Mouse (Mus musculus) Patski (cell line): ENCODE results near the gene Card9. TPM values are rescaled to one million over a fixed set of nuclear protein-coding genes. Genes with fewer than 3 reads are reported as not detected.

Experiments used
- ATAC-seq: fragments of 100-300 bp; one replicate; pipeline ENCODE4 v1.8.0; 2021
- CTCF ChIA-PET: fragments of 350-600 bp; sonication (Branson Sonifier 250); formaldehyde crosslinking; loops from one replicate; lab custom pipeline; 2022; ENCODE audit warnings: inconsistent platforms; lab: Charles Lee
- POLR2A ChIA-PET: fragments of 350-600 bp; sonication (Branson Sonifier 250); formaldehyde crosslinking; loops from one replicate; lab custom pipeline; 2022; ENCODE audit warnings: antibody characterized with exemption, inconsistent platforms; lab: Charles Lee
- DNase-seq: peaks from one replicate; pipeline ENCODE4 v3.0.0-alpha.2; 2011; ENCODE audit warnings: low read depth, low spot score
- H3K27me3 ChIP-seq: fragments of 371-371 bp; one replicate; pipeline ENCODE4 v1.5.1; 2021
- CTCF ChIP-seq: fragments of 100-300 bp; IDR thresholded peaks from one replicate; pipeline ENCODE4 v1.5.1; 2021
- in situ Hi-C: fragments of 300-500 bp; cut with MboI; formaldehyde crosslinking; loops from 3 replicates; pipeline ENCODE4 v1.11.1; 2018; ENCODE audit warnings: low pct_unique_long_range_greater_than_20kb, mixed read lengths
- polyA plus RNA-seq: library from polyadenylated mRNA; unstranded; gene quantifications from one replicate; pipeline ENCODE4 v1.2.3, GENCODE M21; 2021

The Card9 gene
- polyA plus RNA-seq, 1 experiment from 2014 or later: 0.50 TPM

GRCm38 (mm10) chr2:26352291-26352910 is 8.3 kb downstream of the Card9 start:
- CTCF ChIA-PET: interaction anchor here (0.9 to 1.6 kb wide), 3 partner anchors 13 to 34 kb away, joined by 3 to 7 read pairs (median 4); no protein-coding TSS in a partner anchor
- POLR2A ChIA-PET: interaction anchor here (0.5 to 1.8 kb wide), 5 partner anchors 20 to 1129 kb away, joined by 3 to 14 read pairs (median 6); no protein-coding TSS in a partner anchor
- in situ Hi-C loops: no loop called here
- peak; percentile 12 for ATAC-seq
- TF ChIP-seq CTCF: no peak
- no peak for DNase-seq
- H3K27me3 ChIP-seq: no peaks in the 10 kb centered on the region

DNA sequence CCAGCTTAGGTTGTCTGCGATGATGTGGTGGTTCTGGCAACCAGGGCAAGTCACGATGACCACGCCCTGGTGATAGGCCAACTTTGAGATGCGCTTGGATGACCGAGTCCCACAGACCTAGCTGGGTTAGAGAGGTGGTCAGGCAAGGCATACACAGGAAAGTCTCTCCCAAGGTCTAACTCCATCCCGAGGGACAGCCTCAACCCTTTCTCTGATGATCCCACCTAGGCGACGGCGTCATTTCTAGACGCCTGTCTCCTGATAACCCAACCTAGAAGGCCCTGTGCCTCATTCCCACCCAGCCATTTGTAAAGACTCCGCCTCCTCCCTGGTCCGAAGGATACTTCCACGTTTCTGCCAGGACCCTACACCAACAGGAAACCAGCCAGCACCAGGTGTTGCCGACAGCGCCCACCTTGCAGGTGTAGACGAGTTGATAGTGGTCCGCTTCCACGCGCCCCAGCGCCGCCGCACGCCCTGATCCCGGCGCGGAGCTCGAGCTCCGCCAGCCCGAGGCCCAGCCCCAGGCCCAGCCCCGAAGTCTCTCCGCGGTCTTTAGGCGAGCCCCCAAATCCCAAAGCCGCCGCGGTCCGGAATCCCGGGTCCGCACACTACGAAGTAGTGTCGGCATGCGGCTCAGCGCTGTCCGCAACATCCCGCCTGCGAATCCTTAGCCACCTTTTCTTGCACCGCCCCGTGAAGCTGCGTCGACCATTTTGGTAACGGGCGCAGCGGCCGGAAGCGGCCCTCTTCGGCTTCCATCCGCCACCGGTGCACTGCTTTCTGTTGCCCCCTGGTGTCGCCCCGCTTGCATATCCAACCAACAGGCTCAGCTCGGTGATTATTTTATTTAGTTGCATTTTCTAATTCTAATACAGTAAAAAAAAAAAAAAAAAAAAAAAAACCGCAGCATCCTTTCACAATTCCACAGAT is 9.1 kb downstream of the Card9 start, which contains the start of gene Dnlz:
Gene Dnlz, minus strand, starts transcription at position 753 of the 933 bp plus-strand sequence.
- POLR2A ChIA-PET: interaction anchor here (0.5 to 1.8 kb wide), 9 partner anchors 20 to 1128 kb away, joined by 3 to 14 read pairs (median 3); partner anchors contain the start of gene Snapc4
- in situ Hi-C loops: no loop called here
- no peaks in the 10 kb centered on the region for H3K27me3 ChIP-seq
- TF ChIP-seq CTCF: no peak
- ATAC-seq (peak; percentile 41), DNase-seq (peak; percentile 37)
- CTCF ChIA-PET: interaction anchor here (0.7 to 1.6 kb wide), 4 partner anchors 14 to 52 kb away, joined by 3 to 7 read pairs (median 4); no protein-coding TSS in a partner anchor

DNA sequence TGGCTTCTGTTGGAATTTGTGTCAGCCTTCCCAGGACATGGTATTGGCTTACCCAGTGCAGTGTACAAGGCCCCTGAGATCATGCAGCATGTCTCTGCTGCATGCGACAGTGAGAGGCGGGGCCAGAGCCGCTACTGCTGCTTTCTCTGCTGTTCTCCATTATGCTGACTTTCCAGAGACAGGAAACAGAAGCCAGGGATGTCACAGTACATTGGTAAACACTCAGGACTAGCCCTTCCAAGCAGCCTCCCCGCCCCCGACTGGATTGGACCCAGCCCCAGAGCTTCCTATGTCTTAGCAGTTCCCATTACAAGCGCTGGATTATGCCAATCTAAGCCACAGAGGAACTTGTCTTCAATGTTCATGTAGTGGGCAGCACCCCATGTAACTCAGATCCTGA is 12.5 kb downstream of the Card9 start:
- DNase-seq (no peak), ATAC-seq (no peak)
- no peak for TF ChIP-seq CTCF
- in situ Hi-C loops: no loop called here
- POLR2A ChIA-PET: no interaction called here
- no peaks in the 10 kb centered on the region for H3K27me3 ChIP-seq
- CTCF ChIA-PET: no interaction called here

- ChIA-PET POLR2A (no interaction called here), CTCF (interaction anchor here (3.7 to 4.1 kb wide), 2 partner anchors 12 to 17 kb away, joined by 14 to 22 read pairs; no protein-coding TSS in a partner anchor)
- no peaks in the 10 kb centered on the region for H3K27me3 ChIP-seq
- in situ Hi-C loops: no loop called here
- no peak for TF ChIP-seq CTCF
- no peak for DNase-seq
- ATAC-seq: no peak
These were observed 17.9 kb downstream of the Card9 start for GRCm38 (mm10) chr2:26342609-26343490.

GRCm38 (mm10) chr2:26342044-26342443 is 18.7 kb downstream of the Card9 start:
- CTCF ChIA-PET: interaction anchor here (0.9 to 4.1 kb wide), 3 partner anchors 11 to 220 kb away, joined by 3 to 22 read pairs (median 14); no protein-coding TSS in a partner anchor

DNA sequence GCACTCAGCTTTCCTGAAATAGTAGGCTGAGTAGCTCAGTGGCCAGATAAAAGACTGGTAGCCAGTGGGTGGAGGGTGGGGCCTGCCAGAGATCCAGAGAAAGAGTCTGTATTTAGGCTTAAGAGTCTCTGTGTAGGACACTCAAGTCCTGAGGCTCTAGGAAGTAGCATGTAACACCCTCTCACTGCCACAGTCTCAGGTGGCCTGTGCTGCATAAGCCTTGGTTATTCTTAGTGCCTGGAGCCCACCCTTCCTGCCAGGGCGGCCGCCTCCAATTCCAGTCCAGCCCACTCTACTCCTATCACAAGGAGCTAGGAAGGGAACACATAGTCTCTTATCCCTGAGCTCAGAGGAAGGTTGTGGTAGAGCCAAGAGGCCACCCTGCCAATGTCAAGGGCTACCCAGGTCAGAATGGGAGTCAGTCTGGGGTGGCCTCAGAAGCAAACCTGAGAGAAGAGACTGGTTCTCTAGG is 19.2 kb downstream of the Card9 start:
- no peaks in the 10 kb centered on the region for H3K27me3 ChIP-seq
- in situ Hi-C loops: no loop called here
- no peak for DNase-seq
- no peak for TF ChIP-seq CTCF
- ATAC-seq: no peak
- CTCF ChIA-PET: interaction anchor here (0.9 to 4.1 kb wide), 3 partner anchors 11 to 220 kb away, joined by 3 to 22 read pairs (median 14); no protein-coding TSS in a partner anchor
- POLR2A ChIA-PET: interaction anchor here (1.0 kb wide), 1 partner anchor 45 kb away, joined by 3 read pairs; no protein-coding TSS in a partner anchor

More at GRCm38 (mm10) chr2:26342044-26342443, 18.7 kb downstream of the Card9 start:
- in situ Hi-C loops: no loop called here
- no peaks in the 10 kb centered on the region for H3K27me3 ChIP-seq
- ATAC-seq (no peak), DNase-seq (no peak)
- POLR2A ChIA-PET: no interaction called here
- no peak for TF ChIP-seq CTCF

DNA sequence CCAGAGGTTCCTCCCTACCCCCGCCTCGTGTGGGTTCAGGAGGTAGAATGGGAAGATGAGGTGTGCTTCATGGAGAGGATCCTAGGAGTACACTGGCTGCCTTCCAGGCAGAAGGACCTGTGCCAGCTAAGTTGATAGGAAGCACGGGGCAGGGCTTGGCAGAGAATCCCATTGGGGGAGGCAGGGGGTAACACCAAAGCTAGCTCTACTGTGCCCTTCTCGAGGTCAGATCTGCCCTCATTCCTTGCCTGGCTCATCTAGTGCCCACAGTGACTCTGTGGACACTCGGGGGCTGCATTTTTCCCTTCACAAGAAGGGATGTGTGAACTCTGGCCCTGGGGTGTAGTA is 21.5 kb downstream of the Card9 start:
- DNase-seq (no peak), ATAC-seq (no peak)
- POLR2A ChIA-PET: no interaction called here
- in situ Hi-C loops: no loop called here
- CTCF ChIA-PET: interaction anchor here (3.7 to 4.1 kb wide), 2 partner anchors 8 to 14 kb away, joined by 14 to 22 read pairs; no protein-coding TSS in a partner anchor
- TF ChIP-seq CTCF: no peak
- no peaks in the 10 kb centered on the region for H3K27me3 ChIP-seq

DNA sequence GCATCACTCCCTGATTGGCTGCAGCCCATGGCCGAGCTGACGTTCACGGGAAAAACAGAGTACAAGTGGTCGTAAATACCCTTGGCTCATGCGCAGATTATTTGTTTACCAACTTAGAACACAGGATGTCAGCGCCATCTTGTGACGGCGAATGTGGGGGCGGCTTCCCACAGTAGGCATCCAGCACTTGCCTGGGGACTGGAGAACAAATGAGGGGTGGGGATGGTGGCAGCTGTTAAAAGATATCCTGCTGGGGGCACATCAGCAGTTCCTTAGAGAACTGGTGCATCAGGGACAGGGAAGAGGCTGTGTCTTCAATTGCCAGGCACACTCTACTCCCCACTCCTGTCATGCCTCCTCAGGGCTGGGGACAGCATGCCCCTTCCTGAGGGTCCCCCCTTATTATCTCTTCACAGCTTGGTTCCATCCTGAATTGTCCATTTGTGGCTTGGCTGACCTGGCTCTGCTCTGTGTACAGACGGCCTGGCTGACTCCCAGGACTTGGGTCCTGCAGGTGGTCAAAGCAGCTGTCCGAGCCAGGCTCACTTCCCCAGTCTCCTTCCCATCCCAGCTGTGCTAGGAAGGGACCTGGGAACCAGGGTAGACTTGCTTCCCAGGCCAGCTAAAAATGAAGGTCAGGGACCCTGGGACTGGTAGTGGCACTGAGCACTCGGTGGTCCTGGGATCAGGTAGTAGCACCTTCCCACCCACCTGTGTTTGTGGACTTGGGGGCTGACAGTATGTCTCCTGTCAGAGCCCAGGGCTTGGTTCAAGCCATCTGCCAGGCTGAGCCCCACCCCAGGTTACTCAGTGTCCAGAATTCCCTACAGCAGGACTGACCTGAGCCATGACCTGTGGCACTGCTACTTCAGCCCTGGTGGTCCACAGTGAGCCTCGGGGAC is 22.2 kb downstream of the Card9 start:
- ATAC-seq (no peak), DNase-seq (no peak)
- in situ Hi-C loops: no loop called here
- CTCF ChIA-PET: no interaction called here
- H3K27me3 ChIP-seq: no peaks in the 10 kb centered on the region
- POLR2A ChIA-PET: no interaction called here
- no peak for TF ChIP-seq CTCF
